Mouse (Mus musculus): Measurements from ENCODE around the gene She.
"Not testable (repeated sequence)": the region's sequence is repeated elsewhere in the genome, so short reads cannot be mapped to it uniquely, and the experiment has no call there.

The She gene

GRCm38 (mm10) chr3:89863276-89863675 lies 32.1 kb downstream of the She start:
- not testable (repeated sequence) for DNase-seq (ENCODE audit: low read depth, low spot score); H3K36me3 ChIP-seq (ENCODE audit: control insufficient read depth, insufficient read depth, low read length, poor library complexity, severe bottlenecking); H3K27me3 ChIP-seq (ENCODE audit: control insufficient read depth, insufficient read depth, low read length, poor library complexity, severe bottlenecking)

GRCm38 (mm10) chr3:89863716-89864509 lies 32.7 kb downstream of the She start:
- no peaks in the 10 kb centered on the region for H3K27me3 ChIP-seq (ENCODE audit: control insufficient read depth, insufficient read depth, low read length, poor library complexity, severe bottlenecking)
- DNase-seq (ENCODE audit: low read depth, low spot score), result peak; percentile 24
- no peaks in the 10 kb centered on the region for H3K36me3 ChIP-seq (ENCODE audit: control insufficient read depth, insufficient read depth, low read length, poor library complexity, severe bottlenecking)

- no peaks in the 10 kb centered on the region for H3K27me3 ChIP-seq (ENCODE audit: control insufficient read depth, insufficient read depth, low read length, poor library complexity, severe bottlenecking)
- no peaks in the 10 kb centered on the region for H3K36me3 ChIP-seq (ENCODE audit: control insufficient read depth, insufficient read depth, low read length, poor library complexity, severe bottlenecking)
- DNase-seq (ENCODE audit: low read depth, low spot score), result no peak
These were observed 33.9 kb downstream of the She start for GRCm38 (mm10) chr3:89865020-89865419.

- no peak for DNase-seq (ENCODE audit: low read depth, low spot score)
- H3K36me3 ChIP-seq (ENCODE audit: control insufficient read depth, insufficient read depth, low read length, poor library complexity, severe bottlenecking), result no peaks in the 10 kb centered on the region
- H3K27me3 ChIP-seq (ENCODE audit: control insufficient read depth, insufficient read depth, low read length, poor library complexity, severe bottlenecking), result no peaks in the 10 kb centered on the region
These were observed 34.6 kb downstream of the She start for GRCm38 (mm10) chr3:89865764-89866163.

GRCm38 (mm10) chr3:89867651-89868050 lies 36.5 kb downstream of the She start:
- no peak for DNase-seq (ENCODE audit: low read depth, low spot score)
- H3K36me3 ChIP-seq (ENCODE audit: control insufficient read depth, insufficient read depth, low read length, poor library complexity, severe bottlenecking), result no peaks in the 10 kb centered on the region

GRCm38 (mm10) chr3:89868357-89868756 lies 37.2 kb downstream of the She start:
- Histone ChIP-seq H3K27me3 (ENCODE audit: control insufficient read depth, insufficient read depth, low read length, poor library complexity, severe bottlenecking) (no peaks in the 10 kb centered on the region), H3K36me3 (ENCODE audit: control insufficient read depth, insufficient read depth, low read length, poor library complexity, severe bottlenecking) (no peaks in the 10 kb centered on the region)
- no peak for DNase-seq (ENCODE audit: low read depth, low spot score)

More at GRCm38 (mm10) chr3:89867651-89868050, 36.5 kb downstream of the She start:
- H3K27me3 ChIP-seq (ENCODE audit: control insufficient read depth, insufficient read depth, low read length, poor library complexity, severe bottlenecking), result no peaks in the 10 kb centered on the region

- no peak for DNase-seq (ENCODE audit: low read depth, low spot score)
- H3K27me3 ChIP-seq (ENCODE audit: control insufficient read depth, insufficient read depth, low read length, poor library complexity, severe bottlenecking), result no peaks in the 10 kb centered on the region
These were observed 37.8 kb downstream of the She start for GRCm38 (mm10) chr3:89868956-89869355.

GRCm38 (mm10) chr3:89869556-89869955 lies 38.4 kb downstream of the She start:
- Histone ChIP-seq H3K36me3 (ENCODE audit: control insufficient read depth, insufficient read depth, low read length, poor library complexity, severe bottlenecking) (no peaks in the 10 kb centered on the region), H3K27me3 (ENCODE audit: control insufficient read depth, insufficient read depth, low read length, poor library complexity, severe bottlenecking) (no peaks in the 10 kb centered on the region)
- peak; percentile 57 for DNase-seq (ENCODE audit: low read depth, low spot score)

More at GRCm38 (mm10) chr3:89868956-89869355, 37.8 kb downstream of the She start:
- H3K36me3 ChIP-seq (ENCODE audit: control insufficient read depth, insufficient read depth, low read length, poor library complexity, severe bottlenecking), result no peaks in the 10 kb centered on the region

GRCm38 (mm10) chr3:89870472-89871271 lies 39.5 kb downstream of the She start:
- H3K36me3 ChIP-seq (ENCODE audit: control insufficient read depth, insufficient read depth, low read length, poor library complexity, severe bottlenecking), result no peaks in the 10 kb centered on the region
- H3K27me3 ChIP-seq (ENCODE audit: control insufficient read depth, insufficient read depth, low read length, poor library complexity, severe bottlenecking), result no peaks in the 10 kb centered on the region
- peak; percentile 34 for DNase-seq (ENCODE audit: low read depth, low spot score)

- no peak for DNase-seq (ENCODE audit: low read depth, low spot score)
- H3K36me3 ChIP-seq (ENCODE audit: control insufficient read depth, insufficient read depth, low read length, poor library complexity, severe bottlenecking), result no peaks in the 10 kb centered on the region
- no peaks in the 10 kb centered on the region for H3K27me3 ChIP-seq (ENCODE audit: control insufficient read depth, insufficient read depth, low read length, poor library complexity, severe bottlenecking)
These were observed 40.3 kb downstream of the She start for GRCm38 (mm10) chr3:89871339-89871914.

- DNase-seq (ENCODE audit: low read depth, low spot score), result peak; percentile 44
- Histone ChIP-seq H3K36me3 (ENCODE audit: control insufficient read depth, insufficient read depth, low read length, poor library complexity, severe bottlenecking) (no peaks in the 10 kb centered on the region), H3K27me3 (ENCODE audit: control insufficient read depth, insufficient read depth, low read length, poor library complexity, severe bottlenecking) (no peaks in the 10 kb centered on the region)
These were observed 41.0 kb downstream of the She start for GRCm38 (mm10) chr3:89872209-89872608.

GRCm38 (mm10) chr3:89872684-89873083 lies 41.5 kb downstream of the She start:
- Histone ChIP-seq H3K27me3 (ENCODE audit: control insufficient read depth, insufficient read depth, low read length, poor library complexity, severe bottlenecking) (no peaks in the 10 kb centered on the region), H3K36me3 (ENCODE audit: control insufficient read depth, insufficient read depth, low read length, poor library complexity, severe bottlenecking) (no peaks in the 10 kb centered on the region)
- DNase-seq (ENCODE audit: low read depth, low spot score), result no peak

GRCm38 (mm10) chr3:89874076-89874475 lies 42.9 kb downstream of the She start:
- DNase-seq (ENCODE audit: low read depth, low spot score), result no peak
- Histone ChIP-seq H3K27me3 (ENCODE audit: control insufficient read depth, insufficient read depth, low read length, poor library complexity, severe bottlenecking) (no peaks in the 10 kb centered on the region), H3K36me3 (ENCODE audit: control insufficient read depth, insufficient read depth, low read length, poor library complexity, severe bottlenecking) (0 out of 2 replicates have a peak, but pooled peaks cover 3% of the 10 kb centered on the region)

- H3K36me3 ChIP-seq (ENCODE audit: control insufficient read depth, insufficient read depth, low read length, poor library complexity, severe bottlenecking), result 0 out of 2 replicates have a peak, but pooled peaks cover 3% of the 10 kb centered on the region
- no peak for DNase-seq (ENCODE audit: low read depth, low spot score)
These were observed 43.9 kb downstream of the She start for GRCm38 (mm10) chr3:89875021-89875420.

GRCm38 (mm10) chr3:89875781-89876180 lies 44.6 kb downstream of the She start:
- no peaks in the 10 kb centered on the region; the same call in 1 of the 2 replicates for H3K27me3 ChIP-seq (ENCODE audit: control insufficient read depth, insufficient read depth, low read length, poor library complexity, severe bottlenecking)
- no peak for DNase-seq (ENCODE audit: low read depth, low spot score)
- 0 out of 2 replicates have a peak, but pooled peaks cover 3% of the 10 kb centered on the region for H3K36me3 ChIP-seq (ENCODE audit: control insufficient read depth, insufficient read depth, low read length, poor library complexity, severe bottlenecking)

More at GRCm38 (mm10) chr3:89875021-89875420, 43.9 kb downstream of the She start:
- H3K27me3 ChIP-seq (ENCODE audit: control insufficient read depth, insufficient read depth, low read length, poor library complexity, severe bottlenecking), result no peaks in the 10 kb centered on the region

Data from splenic B cell, adult 2 months (primary cell).